Mouse (Mus musculus): ENCODE measurements at regions not wholly inside any gene's neighbourhood (a gene's known extent, or its start where the extent isn't known, plus 50 kb on each side); places are given as distances from the start of the nearest gene placed in this dataset.

DNA sequence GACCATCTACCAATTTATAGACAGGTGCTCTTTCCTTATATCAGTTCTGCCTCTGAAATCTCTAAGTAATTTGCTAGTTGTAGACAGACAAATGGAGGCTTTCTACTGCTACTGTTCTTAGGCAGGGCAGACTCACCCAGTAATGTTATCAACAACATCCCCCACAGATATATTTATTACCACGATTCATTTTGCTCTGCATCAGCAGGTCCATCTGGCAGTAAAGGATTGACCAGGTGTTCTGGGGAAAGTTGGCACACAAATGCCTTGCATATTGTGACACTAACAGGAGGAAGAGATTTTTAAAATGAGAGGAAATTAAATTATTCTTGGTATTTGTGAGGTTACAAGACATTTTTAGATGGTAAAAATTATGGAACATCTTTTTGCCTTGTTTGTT is 627.3 kb upstream of the Tmprss15 start:
- no peak for DNase-seq (ENCODE audit: extremely low read depth, low read depth, low spot score)

- DNase-seq (ENCODE audit: extremely low read depth, low read depth, low spot score) = no peak
These were observed 601.5 kb upstream of the Tmprss15 start for GRCm38 (mm10) chr16:79692444-79692843.

GRCm38 (mm10) chr16:79651162-79651741 is 560.4 kb upstream of the Tmprss15 start:
- DNase-seq (ENCODE audit: extremely low read depth, low read depth, low spot score) = no peak

GRCm38 (mm10) chr16:79640898-79641297 is 550.0 kb upstream of the Tmprss15 start:
- DNase-seq (ENCODE audit: extremely low read depth, low read depth, low spot score) = no peak

DNA sequence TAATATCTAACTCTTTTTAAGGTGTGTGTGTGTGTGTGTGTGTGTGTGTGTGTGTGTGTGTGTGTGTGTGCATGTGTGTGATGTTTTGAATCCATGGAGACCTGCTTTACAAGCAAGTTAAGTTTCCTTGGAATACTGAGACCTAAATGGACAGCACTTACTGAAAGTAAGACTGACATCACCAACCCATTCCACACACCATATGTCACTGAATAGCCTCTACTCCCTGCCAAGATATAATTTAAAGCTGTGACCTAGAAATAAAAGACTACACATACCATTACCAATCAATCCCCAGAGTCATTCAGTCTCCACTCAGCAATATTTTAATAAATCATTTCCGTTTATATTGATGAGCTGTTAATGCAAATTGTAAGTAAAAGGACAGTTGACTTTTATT is 536.2 kb upstream of the Tmprss15 start:
- no peak for DNase-seq (ENCODE audit: extremely low read depth, low read depth, low spot score)

DNA sequence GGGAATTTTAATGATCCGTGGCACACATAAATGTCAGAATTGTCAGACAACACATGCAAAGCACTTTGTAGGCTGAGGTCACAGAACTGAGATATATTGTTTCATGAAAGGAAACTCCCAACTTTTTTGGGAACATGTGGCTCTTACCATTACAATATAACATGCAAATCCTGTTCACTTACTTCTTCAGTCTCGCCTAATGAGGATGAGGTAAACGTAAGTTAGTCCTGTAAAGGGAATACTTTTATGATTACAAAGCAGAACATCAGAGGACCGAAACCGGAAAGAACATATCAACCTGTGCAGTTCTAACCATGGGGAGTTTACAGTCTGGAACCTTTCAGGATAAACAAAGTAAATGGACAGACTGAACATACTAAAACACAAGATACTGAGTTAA is 520.1 kb upstream of the Tmprss15 start:
- no peak for DNase-seq (ENCODE audit: extremely low read depth, low read depth, low spot score)

- no peak for DNase-seq (ENCODE audit: extremely low read depth, low read depth, low spot score)
These were observed 500.0 kb upstream of the Tmprss15 start for GRCm38 (mm10) chr16:79590891-79591290.

DNA sequence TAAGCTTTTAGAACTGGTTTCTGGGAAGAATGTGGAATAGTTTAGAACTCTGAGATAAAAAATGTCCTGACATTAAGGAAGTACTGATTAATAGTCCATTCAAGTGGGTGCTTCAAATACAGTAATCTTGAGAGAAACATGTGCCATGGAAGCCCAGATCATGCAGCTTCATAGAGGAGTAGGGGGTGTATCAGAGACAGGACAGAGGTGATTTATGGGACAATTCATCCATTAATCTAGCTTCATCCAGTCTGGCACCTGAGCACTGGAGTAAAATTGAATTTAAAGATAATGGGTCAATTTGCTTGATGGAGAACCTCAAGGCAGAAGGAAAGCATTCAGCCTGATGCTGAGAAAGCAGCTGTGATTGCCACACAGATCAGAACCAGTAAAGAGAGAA is 494.8 kb upstream of the Tmprss15 start:
- DNase-seq (ENCODE audit: extremely low read depth, low read depth, low spot score) = no peak

GRCm38 (mm10) chr16:79570867-79571266 is 480.0 kb upstream of the Tmprss15 start:
- DNase-seq (ENCODE audit: extremely low read depth, low read depth, low spot score) = no peak

DNA sequence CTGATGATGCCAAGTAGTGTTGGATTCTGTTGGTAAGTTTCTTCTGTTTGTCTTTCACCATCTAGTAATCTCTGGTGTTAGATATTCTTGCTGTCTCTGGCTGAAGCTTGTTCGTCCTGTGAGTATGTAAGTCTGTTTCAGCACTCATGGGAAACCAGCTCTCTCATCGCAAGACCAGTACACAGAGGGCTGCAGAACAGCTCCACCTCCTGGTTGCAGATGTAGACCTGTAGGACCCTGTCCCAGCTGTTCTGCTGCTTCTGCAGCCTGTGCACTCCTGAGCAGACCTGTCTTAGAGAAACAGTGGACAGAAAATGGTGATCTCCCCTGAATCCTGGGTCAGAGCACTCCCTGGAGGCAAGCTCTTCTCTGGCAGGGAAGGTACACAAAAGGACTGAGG is 443.5 kb upstream of the Tmprss15 start:
- DNase-seq (ENCODE audit: extremely low read depth, low read depth, low spot score) = no peak

- DNase-seq (ENCODE audit: extremely low read depth, low read depth, low spot score) = no peak
These were observed 401.6 kb upstream of the Tmprss15 start for GRCm38 (mm10) chr16:79492493-79492892.

- DNase-seq (ENCODE audit: extremely low read depth, low read depth, low spot score) = no peak
These were observed 360.0 kb upstream of the Tmprss15 start for GRCm38 (mm10) chr16:79450871-79451270.

DNA sequence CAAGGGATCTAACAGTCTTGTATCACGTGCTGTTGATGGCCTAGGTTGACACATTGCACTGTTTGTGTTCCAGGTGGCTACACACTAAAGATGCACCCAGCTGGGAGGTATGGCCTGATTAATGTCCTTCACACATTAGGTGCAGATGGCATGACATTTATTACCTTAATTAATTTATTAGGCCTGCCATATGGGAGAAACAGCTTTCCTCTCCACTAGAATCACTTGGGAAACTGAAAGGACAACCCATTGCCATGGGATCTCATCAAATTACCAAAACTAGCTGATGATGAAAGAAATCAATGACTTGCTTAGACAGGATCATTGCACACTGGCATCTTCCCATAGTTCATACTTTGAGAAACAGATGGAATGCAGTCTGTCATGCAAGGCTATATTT is 358.8 kb upstream of the Tmprss15 start:
- DNase-seq (ENCODE audit: extremely low read depth, low read depth, low spot score) = no peak

- no peak for DNase-seq (ENCODE audit: extremely low read depth, low read depth, low spot score)
These were observed 316.5 kb upstream of the Tmprss15 start for GRCm38 (mm10) chr16:79407385-79407784.

DNA sequence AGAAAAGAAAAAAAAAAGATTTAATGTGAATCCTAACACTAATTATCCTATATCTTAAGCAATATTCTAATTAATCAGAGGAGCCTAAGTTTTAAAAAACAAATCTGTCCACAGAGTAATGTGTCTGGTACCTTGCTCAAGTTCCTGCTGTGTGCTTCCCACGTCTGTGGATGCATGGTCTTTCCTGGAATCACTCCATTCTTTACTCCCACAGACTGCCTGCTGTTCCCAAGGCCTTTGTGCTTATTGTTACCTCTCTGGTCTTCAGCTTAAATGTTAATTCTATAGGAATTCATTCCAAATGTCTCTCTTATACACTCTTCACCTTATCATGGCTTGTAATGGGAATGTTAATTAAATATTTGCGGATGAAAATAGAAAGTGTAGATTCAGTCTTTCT is 315.3 kb upstream of the Tmprss15 start:
- no peak for DNase-seq (ENCODE audit: extremely low read depth, low read depth, low spot score)

DNA sequence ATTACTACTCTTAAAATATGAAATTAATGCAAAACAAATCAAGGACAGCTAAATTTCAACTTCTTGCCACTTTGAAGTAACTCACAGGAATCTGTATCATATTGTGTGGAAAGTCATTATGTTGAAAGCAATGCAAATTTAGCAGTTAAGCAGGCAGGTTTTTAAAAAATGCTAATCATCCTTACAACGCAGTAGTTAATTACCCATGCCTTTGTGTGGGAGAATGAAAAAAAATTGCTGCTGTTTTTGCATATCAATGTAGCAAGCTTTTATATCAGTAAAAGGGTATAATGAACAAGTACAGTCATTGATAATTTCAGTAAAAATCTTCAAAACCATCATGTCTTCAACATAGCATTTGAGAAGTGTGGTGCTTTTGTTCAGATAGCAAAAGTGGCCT is 313.2 kb upstream of the Tmprss15 start:
- no peak for DNase-seq (ENCODE audit: extremely low read depth, low read depth, low spot score)

- no peak for DNase-seq (ENCODE audit: extremely low read depth, low read depth, low spot score)
These were observed 309.2 kb upstream of the Tmprss15 start for GRCm38 (mm10) chr16:79400100-79400499.

- no peak for DNase-seq (ENCODE audit: extremely low read depth, low read depth, low spot score)
These were observed 307.6 kb upstream of the Tmprss15 start for GRCm38 (mm10) chr16:79398476-79398875.

- no peak for DNase-seq (ENCODE audit: extremely low read depth, low read depth, low spot score)
These were observed 303.5 kb upstream of the Tmprss15 start for GRCm38 (mm10) chr16:79394425-79394824.

- DNase-seq (ENCODE audit: extremely low read depth, low read depth, low spot score) = no peak
These were observed 295.5 kb upstream of the Tmprss15 start for GRCm38 (mm10) chr16:79386421-79386820.

GRCm38 (mm10) chr16:79350127-79350526 is 259.2 kb upstream of the Tmprss15 start:
- no peak for DNase-seq (ENCODE audit: extremely low read depth, low read depth, low spot score)

- DNase-seq (ENCODE audit: extremely low read depth, low read depth, low spot score) = peak; percentile 98
These were observed 251.6 kb upstream of the Tmprss15 start for GRCm38 (mm10) chr16:79342453-79342852.

DNA sequence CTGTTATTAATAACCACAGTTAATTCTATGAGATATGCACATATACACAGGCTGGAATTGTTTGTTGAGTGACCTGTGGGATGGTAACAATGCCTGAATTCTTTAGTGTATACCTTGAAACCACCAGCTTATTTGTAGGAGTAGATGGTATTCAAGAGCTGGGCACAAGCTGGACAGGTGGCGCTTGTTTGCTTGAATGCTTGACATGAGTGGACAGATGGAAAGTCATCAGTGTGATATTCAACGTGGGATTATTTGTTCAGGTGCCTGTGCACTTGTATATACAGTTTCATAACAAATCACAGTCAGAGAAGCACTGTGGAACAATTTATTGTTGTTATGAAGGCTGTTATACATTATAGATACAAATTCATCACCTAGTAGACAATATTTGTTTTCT is 245.5 kb upstream of the Tmprss15 start:
- no peak for DNase-seq (ENCODE audit: extremely low read depth, low read depth, low spot score)

- DNase-seq (ENCODE audit: extremely low read depth, low read depth, low spot score) = no peak
These were observed 245.1 kb upstream of the Tmprss15 start for GRCm38 (mm10) chr16:79336016-79336415.

Data from fat pad, adult 2 months (tissue).